Mouse (Mus musculus) hindbrain, embryonic 14.5 days (tissue): ENCODE measurements at regions not wholly inside any gene's neighbourhood (a gene's known extent, or its start where the extent isn't known, plus 50 kb on each side); places are given as distances from the start of the nearest gene placed in this dataset.

Source experiments
- ATAC-seq: fragments of 200-750 bp; cut with Nextera tagmentation; 2 replicates; pipeline ENCODE4 v1.8.0; 2017; ENCODE audit warnings: moderate number of reproducible peaks, mild to moderate bottlenecking, moderate TSS enrichment, moderate library complexity; ENCODE audit not compliant: low FRiP score
- DNase-seq: peaks from one replicate; pipeline ENCODE4 v3.0.0-alpha.2; 2015; ENCODE audit warnings: low spot score
- H3K27ac ChIP-seq: fragments of 300-500 bp; sonication (generic); 2 replicates; pipeline ENCODE4 v1.5.1; 2014; ENCODE audit warnings: mild to moderate bottlenecking, moderate library complexity
- H3K27me3 ChIP-seq: fragments of 300-500 bp; sonication (generic); 2 replicates; pipeline ENCODE4 v1.6.1; 2014; ENCODE audit warnings: mild to moderate bottlenecking, low read length, mixed read lengths; ENCODE audit not compliant: control insufficient read depth, insufficient read depth
- H3K36me3 ChIP-seq: fragments of 300-500 bp; sonication (generic); replicated peaks from 2 replicates; pipeline ENCODE4 v1.6.1; 2014; ENCODE audit not compliant: control insufficient read depth, insufficient read depth
- H3K4me1 ChIP-seq: fragments of 300-500 bp; sonication (generic); replicated peaks from 2 replicates; pipeline ENCODE4 v1.6.1; 2014; ENCODE audit warnings: antibody characterized with exemption, low read length, mixed read lengths; ENCODE audit not compliant: control insufficient read depth, insufficient read depth
- H3K4me2 ChIP-seq: fragments of 300-500 bp; sonication (generic); replicated peaks from 2 replicates; pipeline ENCODE4 v1.6.1; 2014; ENCODE audit warnings: mild to moderate bottlenecking, moderate library complexity
- H3K4me3 ChIP-seq: fragments of 300-500 bp; sonication (generic); replicated peaks from 2 replicates; pipeline ENCODE4 v1.5.1; 2014; ENCODE audit warnings: mild to moderate bottlenecking, low read length
- H3K9ac ChIP-seq: fragments of 300-500 bp; sonication (generic); 2 replicates; pipeline ENCODE4 v1.6.1; 2014
- H3K9me3 ChIP-seq: fragments of 300-500 bp; sonication (generic); 2 replicates; pipeline ENCODE4 v1.6.1; 2016; ENCODE audit warnings: low read length; ENCODE audit not compliant: control insufficient read depth
- WGBS: fragments of 180-500 bp; shearing (Covaris S2); extraction: QIAGEN DNeasy Blood & Tissue Kit; methylation state at CpG from one replicate; pipeline ENCODE4 v1.1.7; 2014; 5-methylcytosine and 5-hydroxymethylcytosine counted together

DNA sequence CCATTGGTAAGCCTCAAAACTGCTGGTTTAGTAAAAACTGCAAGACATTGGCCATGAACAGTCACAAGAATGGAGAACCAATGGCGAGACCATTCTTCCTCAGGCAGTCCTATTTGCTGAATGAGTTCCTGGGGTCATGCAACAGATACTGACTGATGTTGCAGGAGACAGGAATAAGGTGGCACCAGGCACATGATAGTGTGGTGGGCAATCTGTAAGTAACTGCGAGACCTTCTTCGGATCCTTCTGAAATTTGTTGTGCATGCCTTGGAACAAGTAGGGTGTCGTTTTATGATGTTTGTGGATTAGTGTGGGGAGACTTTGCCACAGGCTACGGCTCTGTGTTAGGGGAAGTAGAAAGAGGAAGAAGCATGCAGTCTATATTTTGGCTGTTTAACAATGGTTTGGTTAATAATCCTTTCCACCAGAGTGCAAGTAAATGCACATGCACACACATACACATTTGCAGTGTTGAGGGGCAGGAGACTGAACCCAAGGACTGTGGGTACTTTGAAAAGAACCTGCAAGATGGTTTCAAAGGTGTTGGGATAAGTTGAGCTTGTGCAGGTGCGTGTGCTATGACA lies 194.9 kb downstream of the Mex3b start:
- no peak overlapping the region for H3K27ac ChIP-seq
- no peaks in the 10 kb centered on the region for H3K4me1 ChIP-seq
- H3K4me3 ChIP-seq, result no peak overlapping the region
- no peaks in the 10 kb centered on the region for H3K27me3 ChIP-seq
- H3K9me3 ChIP-seq, result no peaks in the 10 kb centered on the region
- no peak for DNase-seq
- no peak overlapping the region for H3K4me2 ChIP-seq
- no peak for ATAC-seq
- H3K36me3 ChIP-seq, result no peaks in the 10 kb centered on the region
- no peak overlapping the region for H3K9ac ChIP-seq
- 95% methylated on average over 6 of the region's 6 CpGs for WGBS

- DNase-seq (no peak), ATAC-seq (no peak)
- no peak overlapping the region for H3K4me3 ChIP-seq
- no peaks in the 10 kb centered on the region for H3K27me3 ChIP-seq
- H3K27ac ChIP-seq, result no peak overlapping the region
- H3K4me2 ChIP-seq, result no peak overlapping the region
- 91% methylated on average over 3 of the region's 3 CpGs for WGBS
- H3K36me3 ChIP-seq, result no peaks in the 10 kb centered on the region
- H3K9ac ChIP-seq, result no peak overlapping the region
- no peaks in the 10 kb centered on the region for H3K9me3 ChIP-seq
- H3K4me1 ChIP-seq, result no peaks in the 10 kb centered on the region
These were observed 196.4 kb downstream of the Mex3b start for GRCm38 (mm10) chr7:83063559-83063958.

GRCm38 (mm10) chr7:83065341-83065740 lies 198.2 kb downstream of the Mex3b start:
- WGBS, result 91% methylated on average over 3 of the region's 3 CpGs
- no peaks in the 10 kb centered on the region for H3K4me1 ChIP-seq
- no peak overlapping the region for H3K4me3 ChIP-seq
- H3K27me3 ChIP-seq, result no peaks in the 10 kb centered on the region
- H3K9ac ChIP-seq, result no peak overlapping the region
- no peaks in the 10 kb centered on the region for H3K9me3 ChIP-seq
- no peak overlapping the region for H3K27ac ChIP-seq
- no peak for DNase-seq
- H3K36me3 ChIP-seq, result no peaks in the 10 kb centered on the region
- H3K4me2 ChIP-seq, result no peak overlapping the region
- no peak for ATAC-seq

DNA sequence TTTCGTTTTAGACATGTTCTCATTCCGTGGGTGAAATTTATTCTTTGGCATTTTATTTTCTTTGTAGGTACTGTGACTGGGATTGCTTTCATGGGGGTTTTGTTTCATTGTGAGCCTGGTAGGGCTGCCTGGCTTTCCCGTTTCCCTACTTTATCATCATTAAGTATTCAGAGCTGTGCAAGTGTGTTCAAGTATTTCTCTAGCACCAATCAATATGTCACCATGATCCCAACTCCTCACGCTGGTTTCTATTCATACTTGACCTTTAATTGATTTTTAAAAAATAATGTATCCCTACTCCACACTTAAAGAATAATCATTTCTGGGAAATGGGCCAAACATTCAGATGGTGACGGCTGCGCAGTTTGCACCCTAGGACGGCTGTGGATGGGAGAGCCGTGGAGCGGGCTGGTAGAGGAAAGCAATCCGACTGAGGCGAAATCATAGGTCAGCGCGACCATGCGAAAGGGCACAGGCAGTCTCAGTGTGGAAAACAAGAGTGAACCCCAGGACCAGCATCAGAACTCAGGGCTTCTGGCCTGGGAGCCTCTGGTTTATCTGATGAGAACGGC lies 207.4 kb downstream of the Mex3b start:
- H3K4me3 ChIP-seq, result no peak overlapping the region
- ATAC-seq, result 0 out of 2 replicates have a peak, but pooled peaks have one; percentile 36
- no peak overlapping the region for H3K9ac ChIP-seq
- no peak for DNase-seq
- no peaks in the 10 kb centered on the region for H3K27me3 ChIP-seq
- H3K4me2 ChIP-seq, result no peak overlapping the region
- H3K4me1 ChIP-seq, result peaks cover 20% of the 10 kb centered on the region
- H3K36me3 ChIP-seq, result no peaks in the 10 kb centered on the region
- 65% methylated on average over 15 of the region's 15 CpGs for WGBS
- no peaks in the 10 kb centered on the region for H3K9me3 ChIP-seq
- H3K27ac ChIP-seq, result no peak overlapping the region

DNA sequence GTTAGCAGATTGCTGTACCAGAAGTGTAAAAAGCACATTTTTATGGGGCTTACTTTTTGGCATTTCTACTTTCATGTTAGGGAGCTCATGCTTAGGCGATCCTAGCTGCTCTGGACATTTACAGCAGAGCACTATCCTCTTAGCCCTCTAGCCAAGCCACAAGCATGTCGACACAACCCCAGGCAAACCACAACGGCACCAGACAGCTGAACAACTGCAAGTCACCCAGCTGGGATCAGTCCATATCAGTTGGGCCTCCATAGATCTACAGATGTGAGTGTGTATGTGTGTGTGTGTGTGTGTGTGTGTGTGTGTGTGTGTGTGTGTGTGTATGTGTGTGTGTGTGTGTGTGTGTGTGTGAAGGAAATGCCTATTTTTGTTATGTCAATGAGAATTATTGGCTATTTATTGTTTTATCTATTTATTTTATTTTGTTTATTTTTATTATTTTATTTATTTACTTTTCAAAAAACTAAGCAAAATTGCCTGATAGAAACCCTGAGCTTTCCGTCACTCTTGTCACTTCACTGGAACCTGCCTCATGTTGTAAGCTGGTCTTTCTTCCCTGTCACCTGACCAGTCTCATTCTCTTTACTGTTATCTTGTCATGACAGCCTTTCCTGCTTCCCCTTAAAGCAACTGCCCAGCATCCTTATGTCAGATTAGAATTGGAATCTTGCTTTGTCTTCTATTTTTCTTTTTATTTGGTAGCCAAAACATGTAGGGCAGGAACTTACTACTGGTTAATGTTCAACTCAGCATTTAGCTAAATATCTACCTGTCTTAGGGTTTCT lies 208.2 kb downstream of the Mex3b start:
- H3K4me3 ChIP-seq, result no peak overlapping the region
- no peak for DNase-seq
- H3K4me2 ChIP-seq, result no peak overlapping the region
- H3K9ac ChIP-seq, result no peak overlapping the region
- H3K9me3 ChIP-seq, result no peaks in the 10 kb centered on the region
- H3K27ac ChIP-seq, result no peak overlapping the region
- no peak for ATAC-seq
- 85% methylated on average over 4 of the region's 4 CpGs for WGBS
- H3K4me1 ChIP-seq, result peaks cover 20% of the 10 kb centered on the region
- no peaks in the 10 kb centered on the region for H3K27me3 ChIP-seq
- H3K36me3 ChIP-seq, result no peaks in the 10 kb centered on the region

DNA sequence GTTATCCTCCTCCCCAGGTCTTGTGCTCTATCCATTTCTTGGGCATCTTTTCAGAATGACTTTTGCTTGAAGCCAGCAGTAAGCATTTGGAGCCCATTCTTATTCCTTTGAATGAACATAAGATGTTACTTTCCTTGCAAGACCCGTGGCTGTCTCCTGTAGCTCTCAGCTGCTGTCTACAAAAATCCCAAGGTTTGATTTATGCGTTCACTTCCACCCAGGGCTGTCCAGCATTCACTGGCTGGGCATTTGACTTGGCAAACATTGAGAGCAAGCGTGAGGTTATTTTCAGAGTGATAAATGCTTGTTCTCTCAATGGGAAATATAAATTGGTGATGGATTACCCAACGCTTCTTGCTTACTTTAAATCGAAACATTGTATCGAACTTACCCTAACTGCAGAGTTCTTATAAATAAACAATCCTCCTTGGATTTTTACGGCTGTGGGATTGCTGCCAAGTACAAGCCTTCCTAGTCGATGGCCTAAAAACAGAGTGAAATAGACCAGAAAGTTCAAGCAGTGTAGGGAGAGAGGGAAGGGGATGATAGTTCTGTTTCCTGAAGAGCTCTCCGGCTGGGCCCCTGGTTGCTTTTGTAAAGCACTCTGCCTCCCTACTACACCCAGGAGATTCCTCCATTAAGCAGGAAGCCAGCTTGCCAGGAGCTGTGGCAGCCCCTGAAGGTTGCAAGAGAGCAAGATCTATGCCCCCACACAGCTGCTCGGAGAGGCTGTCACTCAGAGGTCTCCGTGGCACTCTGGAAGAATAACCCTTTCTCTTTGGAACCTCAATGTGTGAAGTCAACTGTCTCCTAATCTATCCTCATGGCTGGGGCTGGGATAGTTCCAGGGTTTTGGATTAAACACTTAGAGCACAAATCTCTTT lies 210.1 kb downstream of the Mex3b start:
- peak; percentile 32 for DNase-seq
- H3K27ac ChIP-seq, result peak overlapping the region; percentile 10; the same call in 1 of the 2 replicates
- 0 out of 2 replicates have a peak overlapping the region, but pooled peaks have one; percentile 10 for H3K4me2 ChIP-seq

DNA sequence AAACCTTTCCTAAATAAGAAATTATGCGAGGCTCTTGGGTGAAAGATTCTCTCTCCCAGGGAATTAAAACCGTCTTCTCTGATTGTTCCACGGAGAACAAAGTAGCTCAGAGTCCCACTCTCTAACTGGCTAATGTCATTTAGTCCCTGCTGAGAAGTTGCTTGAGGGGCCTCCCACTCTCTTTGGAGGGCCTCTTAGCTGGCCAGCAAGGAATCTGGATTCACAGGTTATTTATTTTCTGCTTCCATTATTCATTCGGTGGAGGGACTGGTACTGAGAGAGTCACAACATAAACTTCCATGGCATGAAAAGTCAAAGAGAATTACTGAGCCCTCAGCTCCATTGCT lies 210.8 kb downstream of the Mex3b start:
- H3K27ac ChIP-seq, result peak overlapping the region; percentile 10; the same call in 1 of the 2 replicates
- H3K9me3 ChIP-seq, result no peaks in the 10 kb centered on the region
- H3K36me3 ChIP-seq, result no peaks in the 10 kb centered on the region
- no peak overlapping the region for H3K9ac ChIP-seq
- H3K4me3 ChIP-seq, result no peak overlapping the region
- 4% methylated on average over 4 of the region's 4 CpGs for WGBS
- no peak for DNase-seq
- ATAC-seq, result 0 out of 2 replicates have a peak, but pooled peaks have one; percentile 15
- H3K4me2 ChIP-seq, result 0 out of 2 replicates have a peak overlapping the region, but pooled peaks have one; percentile 10
- peaks cover 20% of the 10 kb centered on the region for H3K4me1 ChIP-seq
- no peaks in the 10 kb centered on the region for H3K27me3 ChIP-seq

More for the DNA sequence above, 210.1 kb downstream of the Mex3b start:
- ATAC-seq, result peak; percentile 64; the same call in 1 of the 2 replicates
- Histone ChIP-seq H3K4me1 (peaks cover 20% of the 10 kb centered on the region), H3K27me3 (no peaks in the 10 kb centered on the region), H3K4me3 (no peak overlapping the region), H3K36me3 (no peaks in the 10 kb centered on the region), H3K9ac (no peak overlapping the region), H3K9me3 (no peaks in the 10 kb centered on the region)
- 23% methylated on average over 11 of the region's 11 CpGs for WGBS

GRCm38 (mm10) chr7:83078695-83079094 lies 211.6 kb downstream of the Mex3b start:
- H3K9me3 ChIP-seq, result no peaks in the 10 kb centered on the region
- H3K27ac ChIP-seq, result no peak overlapping the region
- WGBS, result 90% methylated on average over 4 of the region's 4 CpGs
- H3K36me3 ChIP-seq, result no peaks in the 10 kb centered on the region
- no peaks in the 10 kb centered on the region for H3K27me3 ChIP-seq
- H3K4me3 ChIP-seq, result no peak overlapping the region
- H3K9ac ChIP-seq, result no peak overlapping the region
- DNase-seq (no peak), ATAC-seq (no peak)
- no peak overlapping the region for H3K4me2 ChIP-seq
- peaks cover 20% of the 10 kb centered on the region for H3K4me1 ChIP-seq

GRCm38 (mm10) chr7:83079842-83080241 lies 212.7 kb downstream of the Mex3b start:
- Histone ChIP-seq H3K9me3 (no peaks in the 10 kb centered on the region), H3K4me1 (peaks cover 20% of the 10 kb centered on the region), H3K4me3 (no peak overlapping the region), H3K27me3 (no peaks in the 10 kb centered on the region), H3K27ac (no peak overlapping the region), H3K9ac (no peak overlapping the region), H3K4me2 (no peak overlapping the region), H3K36me3 (no peaks in the 10 kb centered on the region)
- 70% methylated on average over 1 of the region's 1 CpGs for WGBS
- ATAC-seq (no peak), DNase-seq (no peak)
